10 mouse cellular contexts compared by ENCODE assay signal in the genomic region with DNA sequence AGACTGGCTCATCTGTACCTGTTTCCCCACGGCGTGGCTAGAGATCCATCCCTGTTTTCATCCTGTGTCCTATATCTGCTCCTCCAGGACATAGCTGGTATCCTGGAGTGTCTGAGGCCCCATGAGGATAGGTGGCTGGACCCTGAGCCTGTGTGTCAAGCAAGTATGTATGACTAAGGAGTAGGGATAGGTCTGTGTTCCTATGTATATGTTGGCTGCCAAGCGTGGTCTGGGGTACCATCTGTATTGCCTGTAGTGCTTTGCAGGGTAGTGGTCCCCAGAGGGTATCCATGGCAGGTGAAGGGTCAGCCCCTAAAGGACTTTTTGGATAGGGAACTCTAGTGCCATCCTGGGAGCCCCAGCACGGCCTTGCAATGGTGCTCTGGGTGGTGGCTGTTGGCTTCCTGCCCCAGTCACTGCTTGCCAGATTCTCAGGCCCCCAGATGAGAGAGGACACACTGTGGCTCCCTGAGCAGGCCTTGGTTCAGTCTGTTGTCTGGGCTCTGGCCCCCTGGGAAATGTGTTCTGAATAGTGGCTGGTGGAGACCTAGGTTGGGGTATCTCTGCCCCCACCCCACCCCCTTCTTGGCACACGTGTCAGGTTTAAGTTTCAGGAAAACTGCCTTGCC. TPM values are rescaled to one million over a fixed set of nuclear protein-coding genes. Genes with fewer than 3 reads are reported as not detected.
DNase-seq lines count a peak whose midpoint lies in the region; ATAC-seq lines count a peak whose summit lies in the region.
"Had no signal": no experiment of that assay in that cellular context is flagged by ENCODE, and none has a peak within 500 bp of the region (broad histone marks: within the 10 kb centered on the region; RNA-seq: fewer than 3 reads in every experiment).

No protein-coding gene starts in this region.

- no peaks in the 10 kb centered on the region for H3K36me3 ChIP-seq in heart, embryonic 11.5 days (ENCODE audit: control insufficient read depth, insufficient read depth, low read length)
- peaks cover 33% of the 10 kb centered on the region for H3K36me3 ChIP-seq in liver, embryonic 12.5 days

- WGBS in heart, embryonic 11.5 days (ENCODE audit: insufficient replicate concordance), result 79% methylated on average over 5 of the region's 5 CpGs
- 71% methylated on average over 5 of the region's 5 CpGs for WGBS in liver, embryonic 12.5 days (ENCODE audit: insufficient replicate concordance)

- no peaks in the 10 kb centered on the region for H3K9me3 ChIP-seq in heart, embryonic 11.5 days (replicated peaks; ENCODE audit: control insufficient read depth, low read length)
- H3K9me3 ChIP-seq in liver, embryonic 12.5 days (replicated peaks), result no peaks in the 10 kb centered on the region

- peaks cover 42% of the 10 kb centered on the region for H3K4me1 ChIP-seq in heart, embryonic 11.5 days (ENCODE audit: control insufficient read depth, insufficient read depth, low read length)
- peaks cover 82% of the 10 kb centered on the region for H3K4me1 ChIP-seq in liver, embryonic 12.5 days

- peak overlapping the region; percentile 81; the same call in 1 of the 2 replicates for H3K4me2 ChIP-seq in heart, embryonic 11.5 days
- H3K4me2 ChIP-seq in liver, embryonic 12.5 days, result peak overlapping the region; percentile 98; the same call in 1 of the 2 replicates

- peak; percentile 81 for DNase-seq in adrenal gland, adult 2 months
- no peak for DNase-seq in adrenal gland, postnatal 4 days (ENCODE audit: low spot score in 2 of 2)
- peak; percentile 64 to 68 for DNase-seq in right cerebral cortex, postnatal 10 days (ENCODE audit: low spot score in 2 of 2)
- DNase-seq in right cerebral cortex, adult 2 months (ENCODE audit: low spot score in 2 of 2), result no peak
- no peak for DNase-seq in left cerebral cortex, adult 8-10 months (ENCODE audit: low spot score in 2 of 2)
- DNase-seq in natural killer cell, adult 2 months (ENCODE audit: low spot score in 2 of 2), result no peak

- ATAC-seq in heart, embryonic 11.5 days (replicated peaks; ENCODE audit: insufficient number of reproducible peaks, low FRiP score, low TSS enrichment), result no peak
- no peak for ATAC-seq in liver, embryonic 12.5 days

- no peak overlapping the region for H3K4me3 ChIP-seq in heart, embryonic 11.5 days (ENCODE audit: low read depth, low read length)
- H3K4me3 ChIP-seq in liver, embryonic 12.5 days, result no peak overlapping the region

- peak overlapping the region; percentile 99; the same call in 1 of the 2 replicates for H3K9ac ChIP-seq in heart, embryonic 11.5 days (ENCODE audit: low read depth, low read length)
- H3K9ac ChIP-seq in liver, embryonic 12.5 days, result no peak overlapping the region

- H3K27me3 ChIP-seq in heart, embryonic 11.5 days (ENCODE audit: control insufficient read depth, insufficient read depth, low read length), result no peaks in the 10 kb centered on the region
- H3K27me3 ChIP-seq in liver, embryonic 12.5 days (replicated peaks), result peaks cover 22% of the 10 kb centered on the region

- no peak overlapping the region for H3K27ac ChIP-seq in heart, embryonic 11.5 days (ENCODE audit: low read depth, low read length)
- peak overlapping the region; percentile 88; the same call in 1 of the 2 replicates for H3K27ac ChIP-seq in liver, embryonic 12.5 days
- H3K27ac ChIP-seq: macrophage had no signal

RNA-seq across cellular contexts. Expression of a gene that starts 2.5 kb away (rescaled TPM):
- 100 to 1,000 TPM in 1 of 2 experiments, 10 to 100 TPM in 1; 76.6 to 102 TPM for total RNA-seq in adrenal gland, adult 2 months (2021)
- 164 TPM in 2 replicates for polyA plus RNA-seq in adrenal gland, adult 2 months (2012; rRNA removed)
- total RNA-seq in adrenal gland, postnatal 4 days (2021), result 100 to 1,000 TPM; 129 to 138 TPM
- polyA plus RNA-seq in heart, embryonic 11.5 days (2014; fragmentation: Nextera tagmentation; extraction: Ambion mirVana), result 12.3 and 14.7 TPM in 2 replicates
- 7.2 and 7.7 TPM in 2 replicates for polyA plus RNA-seq in liver, embryonic 12.5 days (2016; fragmentation: Nextera tagmentation; extraction: Ambion mirVana)
- 10 to 100 TPM; 70.5 to 74.5 (median 71.6) TPM for total RNA-seq in left cerebral cortex, adult 8-10 months (2022)

RNA-seq across cellular contexts. Expression of a gene that starts 26.3 kb away (rescaled TPM):
- under 1 TPM; 0.28 to 0.43 TPM for total RNA-seq in adrenal gland, adult 2 months (2021)
- polyA plus RNA-seq in adrenal gland, adult 2 months (2012; rRNA removed), result 0.35 and 0.90 TPM in 2 replicates
- total RNA-seq in adrenal gland, postnatal 4 days (2021), result under 1 TPM; 0.73 TPM
- 0.16 TPM in 1 of 2 replicates, not detected in the other for polyA plus RNA-seq in heart, embryonic 11.5 days (2014; fragmentation: Nextera tagmentation; extraction: Ambion mirVana)
- not detected in 2 replicates for polyA plus RNA-seq in liver, embryonic 12.5 days (2016; fragmentation: Nextera tagmentation; extraction: Ambion mirVana)
- total RNA-seq in left cerebral cortex, adult 8-10 months (2022), result 1 to 10 TPM in 2 of 4 experiments, under 1 TPM in 2; 0.30 to 1.5 (median 0.96) TPM
- total RNA-seq: common myeloid progenitor, adult 5-6 weeks had no signal
- polyA plus RNA-seq: macrophage had no signal

RNA-seq across cellular contexts. Expression of a gene that starts 39.5 kb away (rescaled TPM):
- total RNA-seq in adrenal gland, adult 2 months (2021), result 10 to 100 TPM; 57.5 to 58.2 TPM
- polyA plus RNA-seq in adrenal gland, adult 2 months (2012; rRNA removed), result 159 and 168 TPM in 2 replicates
- 100 to 1,000 TPM; 109 to 110 TPM for total RNA-seq in adrenal gland, postnatal 4 days (2021)
- polyA plus RNA-seq in heart, embryonic 11.5 days (2014; fragmentation: Nextera tagmentation; extraction: Ambion mirVana), result 1,118 and 1,169 TPM in 2 replicates
- 52.1 and 53.5 TPM in 2 replicates for polyA plus RNA-seq in liver, embryonic 12.5 days (2016; fragmentation: Nextera tagmentation; extraction: Ambion mirVana)
- 100 to 1,000 TPM; 142 to 161 (median 148) TPM for total RNA-seq in left cerebral cortex, adult 8-10 months (2022)

RNA-seq across cellular contexts. Expression of a gene that starts 45.6 kb away (rescaled TPM):
- total RNA-seq in adrenal gland, adult 2 months (2021), result 100 to 1,000 TPM in 1 of 2 experiments, 10 to 100 TPM in 1; 51.5 to 101 TPM
- polyA plus RNA-seq in adrenal gland, adult 2 months (2012; rRNA removed), result 31.7 and 36.9 TPM in 2 replicates
- 100 to 1,000 TPM; 129 to 134 TPM for total RNA-seq in adrenal gland, postnatal 4 days (2021)
- 525 and 533 TPM in 2 replicates for polyA plus RNA-seq in heart, embryonic 11.5 days (2014; fragmentation: Nextera tagmentation; extraction: Ambion mirVana)
- 96.9 and 99.8 TPM in 2 replicates for polyA plus RNA-seq in liver, embryonic 12.5 days (2016; fragmentation: Nextera tagmentation; extraction: Ambion mirVana)
- 10 to 100 TPM; 12.4 to 18.7 (median 16.3) TPM for total RNA-seq in left cerebral cortex, adult 8-10 months (2022)

RNA-seq across cellular contexts. Expression of a gene that starts 55.7 kb away (rescaled TPM):
- total RNA-seq in adrenal gland, adult 2 months (2021), result 1 to 10 TPM in 1 of 2 experiments, under 1 TPM in 1; 0.66 to 1.4 TPM
- 3.6 and 6.6 TPM in 2 replicates for polyA plus RNA-seq in adrenal gland, adult 2 months (2012; rRNA removed)
- 10 to 100 TPM in 1 of 2 experiments, 1 to 10 TPM in 1; 7.1 to 10.3 TPM for total RNA-seq in adrenal gland, postnatal 4 days (2021)
- polyA plus RNA-seq in heart, embryonic 11.5 days (2014; fragmentation: Nextera tagmentation; extraction: Ambion mirVana), result 15.8 and 16.6 TPM in 2 replicates
- 18.3 and 18.5 TPM in 2 replicates for polyA plus RNA-seq in liver, embryonic 12.5 days (2016; fragmentation: Nextera tagmentation; extraction: Ambion mirVana)
- total RNA-seq in left cerebral cortex, adult 8-10 months (2022), result 1 to 10 TPM; 1.0 to 2.1 (median 1.6) TPM

Comparison
In these comparisons a context has a peak if more than half of its experiments do, and no peak if none do; other contexts are left out.
1. DNase-seq: peak in adrenal gland, adult 2 months (single experiment) and right cerebral cortex, postnatal 10 days (2 of 2); none in adrenal gland, postnatal 4 days (0 of 2), right cerebral cortex, adult 2 months (0 of 2), left cerebral cortex, adult 8-10 months (0 of 2) and natural killer cell, adult 2 months (0 of 2).